Mouse (Mus musculus): ENCODE data around the gene Ap2a2. TPM values are rescaled to one million over a fixed set of nuclear protein-coding genes. Genes with fewer than 3 reads are reported as not detected.

Gene Ap2a2
- polyA plus RNA-seq, 1 experiment from 2014 or later = 99.2 TPM

GRCm38 (mm10) chr7:141562421-141562851 lies 463 bp downstream of the Ap2a2 start:
- peak; percentile 53 for ATAC-seq (ENCODE audit: insufficient number of reproducible peaks, insufficient read depth, low FRiP score, low TSS enrichment)
- Histone ChIP-seq H3K4me2 (replicated peaks) (peak overlapping the region; percentile 65), H3K4me3 (peak overlapping the region; percentile 93), H3K27me3 (no peaks in the 10 kb centered on the region), H3K9ac (peak overlapping the region; percentile 97), H3K27ac (peak overlapping the region; percentile 90), H3K9me3 (no peaks in the 10 kb centered on the region), H3K36me3 (no peaks in the 10 kb centered on the region), H3K4me1 (peaks cover 30% of the 10 kb centered on the region)
- WGBS = under 1% methylated on average over 33 of the region's 33 CpGs

- H3K36me3 ChIP-seq = no peaks in the 10 kb centered on the region
- H3K9me3 ChIP-seq = no peaks in the 10 kb centered on the region
- H3K4me3 ChIP-seq = peak overlapping the region; percentile 93
- peaks cover 30% of the 10 kb centered on the region for H3K4me1 ChIP-seq
- ATAC-seq (ENCODE audit: insufficient number of reproducible peaks, insufficient read depth, low FRiP score, low TSS enrichment) = no peak; the same call in 1 of the 2 replicates
- H3K4me2 ChIP-seq (replicated peaks) = peak overlapping the region; percentile 65
- H3K27me3 ChIP-seq = no peaks in the 10 kb centered on the region
- H3K27ac ChIP-seq = peak overlapping the region; percentile 90; the same call in 1 of the 2 replicates
- H3K9ac ChIP-seq = peak overlapping the region; percentile 97
- WGBS = 2% methylated on average over 21 of the region's 21 CpGs
Observed at GRCm38 (mm10) chr7:141562852-141563427, 967 bp downstream of the Ap2a2 start.

GRCm38 (mm10) chr7:141564561-141564960 lies 2.6 kb downstream of the Ap2a2 start:
- Histone ChIP-seq H3K27me3 (no peaks in the 10 kb centered on the region), H3K4me3 (no peak overlapping the region), H3K4me2 (replicated peaks) (peak overlapping the region; percentile 27), H3K27ac (peak overlapping the region; percentile 64; the same call in 1 of the 2 replicates), H3K36me3 (no peaks in the 10 kb centered on the region), H3K9me3 (no peaks in the 10 kb centered on the region), H3K4me1 (peaks cover 35% of the 10 kb centered on the region), H3K9ac (peak overlapping the region; percentile 25; the same call in 1 of the 2 replicates)
- ATAC-seq (ENCODE audit: insufficient number of reproducible peaks, insufficient read depth, low FRiP score, low TSS enrichment) = no peak
- WGBS = 36% methylated on average over 7 of the region's 7 CpGs

- Histone ChIP-seq H3K4me3 (no peak overlapping the region), H3K27ac (no peak overlapping the region), H3K36me3 (no peaks in the 10 kb centered on the region), H3K4me2 (replicated peaks) (no peak overlapping the region), H3K9ac (no peak overlapping the region), H3K9me3 (no peaks in the 10 kb centered on the region), H3K4me1 (peaks cover 35% of the 10 kb centered on the region), H3K27me3 (no peaks in the 10 kb centered on the region)
- 78% methylated on average over 7 of the region's 7 CpGs for WGBS
- ATAC-seq (ENCODE audit: insufficient number of reproducible peaks, insufficient read depth, low FRiP score, low TSS enrichment) = no peak
Observed at GRCm38 (mm10) chr7:141566587-141566986, 4.6 kb downstream of the Ap2a2 start.

GRCm38 (mm10) chr7:141569283-141569803 lies 7.4 kb downstream of the Ap2a2 start:
- Histone ChIP-seq H3K9me3 (no peaks in the 10 kb centered on the region), H3K4me3 (no peak overlapping the region), H3K36me3 (0 out of 2 replicates have a peak, but pooled peaks cover 3% of the 10 kb centered on the region), H3K27ac (no peak overlapping the region), H3K27me3 (no peaks in the 10 kb centered on the region), H3K4me2 (replicated peaks) (no peak overlapping the region), H3K9ac (no peak overlapping the region), H3K4me1 (peaks cover 22% of the 10 kb centered on the region)
- 78% methylated on average over 9 of the region's 9 CpGs for WGBS
- ATAC-seq (ENCODE audit: insufficient number of reproducible peaks, insufficient read depth, low FRiP score, low TSS enrichment) = no peak

GRCm38 (mm10) chr7:141569916-141570315 lies 7.9 kb downstream of the Ap2a2 start:
- Histone ChIP-seq H3K27me3 (no peaks in the 10 kb centered on the region), H3K4me2 (replicated peaks) (no peak overlapping the region), H3K9me3 (no peaks in the 10 kb centered on the region), H3K4me1 (peaks cover 16% of the 10 kb centered on the region), H3K36me3 (0 out of 2 replicates have a peak, but pooled peaks cover 3% of the 10 kb centered on the region), H3K4me3 (no peak overlapping the region), H3K9ac (no peak overlapping the region), H3K27ac (no peak overlapping the region)
- ATAC-seq (ENCODE audit: insufficient number of reproducible peaks, insufficient read depth, low FRiP score, low TSS enrichment) = no peak
- 89% methylated on average over 3 of the region's 3 CpGs for WGBS

- Histone ChIP-seq H3K4me3 (no peak overlapping the region), H3K9me3 (no peaks in the 10 kb centered on the region), H3K9ac (no peak overlapping the region), H3K27me3 (no peaks in the 10 kb centered on the region), H3K36me3 (0 out of 2 replicates have a peak, but pooled peaks cover 3% of the 10 kb centered on the region), H3K27ac (no peak overlapping the region), H3K4me2 (replicated peaks) (no peak overlapping the region), H3K4me1 (peaks cover 13% of the 10 kb centered on the region; the same call in 1 of the 2 replicates)
- WGBS = 75% methylated on average over 4 of the region's 4 CpGs
- ATAC-seq (ENCODE audit: insufficient number of reproducible peaks, insufficient read depth, low FRiP score, low TSS enrichment) = no peak
Observed at GRCm38 (mm10) chr7:141570625-141571295, 8.8 kb downstream of the Ap2a2 start.

GRCm38 (mm10) chr7:141574041-141574440 lies 12.1 kb downstream of the Ap2a2 start:
- WGBS = 79% methylated on average over 3 of the region's 3 CpGs
- Histone ChIP-seq H3K27me3 (no peaks in the 10 kb centered on the region), H3K36me3 (0 out of 2 replicates have a peak, but pooled peaks cover 3% of the 10 kb centered on the region), H3K9me3 (no peaks in the 10 kb centered on the region), H3K4me2 (replicated peaks) (no peak overlapping the region), H3K9ac (no peak overlapping the region), H3K4me3 (no peak overlapping the region), H3K27ac (no peak overlapping the region), H3K4me1 (no peaks in the 10 kb centered on the region)
- ATAC-seq (ENCODE audit: insufficient number of reproducible peaks, insufficient read depth, low FRiP score, low TSS enrichment) = no peak

- 68% methylated on average over 3 of the region's 3 CpGs for WGBS
- H3K4me2 ChIP-seq (replicated peaks) = no peak overlapping the region
- no peaks in the 10 kb centered on the region for H3K4me1 ChIP-seq
- H3K4me3 ChIP-seq = no peak overlapping the region
- no peaks in the 10 kb centered on the region for H3K9me3 ChIP-seq
- no peak overlapping the region for H3K9ac ChIP-seq
- no peak for ATAC-seq (ENCODE audit: insufficient number of reproducible peaks, insufficient read depth, low FRiP score, low TSS enrichment)
- no peak overlapping the region for H3K27ac ChIP-seq
- H3K36me3 ChIP-seq = 0 out of 2 replicates have a peak, but pooled peaks cover 3% of the 10 kb centered on the region
- H3K27me3 ChIP-seq = no peaks in the 10 kb centered on the region
Observed at GRCm38 (mm10) chr7:141575481-141575880, 13.5 kb downstream of the Ap2a2 start.

- Histone ChIP-seq H3K36me3 (0 out of 2 replicates have a peak, but pooled peaks cover 3% of the 10 kb centered on the region), H3K4me1 (no peaks in the 10 kb centered on the region), H3K9me3 (no peaks in the 10 kb centered on the region), H3K4me2 (replicated peaks) (no peak overlapping the region), H3K27me3 (no peaks in the 10 kb centered on the region), H3K27ac (no peak overlapping the region), H3K9ac (no peak overlapping the region), H3K4me3 (no peak overlapping the region)
- no peak for ATAC-seq (ENCODE audit: insufficient number of reproducible peaks, insufficient read depth, low FRiP score, low TSS enrichment)
- WGBS = 84% methylated on average over 3 of the region's 3 CpGs
Observed at GRCm38 (mm10) chr7:141577801-141578200, 15.8 kb downstream of the Ap2a2 start.

GRCm38 (mm10) chr7:141578511-141578910 lies 16.5 kb downstream of the Ap2a2 start:
- no peaks in the 10 kb centered on the region for H3K27me3 ChIP-seq
- H3K4me1 ChIP-seq = no peaks in the 10 kb centered on the region
- no peak for ATAC-seq (ENCODE audit: insufficient number of reproducible peaks, insufficient read depth, low FRiP score, low TSS enrichment)
- H3K27ac ChIP-seq = no peak overlapping the region
- 0 out of 2 replicates have a peak, but pooled peaks cover 3% of the 10 kb centered on the region for H3K36me3 ChIP-seq
- H3K4me3 ChIP-seq = no peak overlapping the region
- H3K4me2 ChIP-seq (replicated peaks) = no peak overlapping the region
- H3K9ac ChIP-seq = no peak overlapping the region
- WGBS = 84% methylated on average over 1 of the region's 1 CpGs
- no peaks in the 10 kb centered on the region for H3K9me3 ChIP-seq

GRCm38 (mm10) chr7:141578943-141579342 lies 17.0 kb downstream of the Ap2a2 start:
- H3K36me3 ChIP-seq = 0 out of 2 replicates have a peak, but pooled peaks cover 1% of the 10 kb centered on the region
- WGBS = 87% methylated on average over 2 of the region's 2 CpGs
- no peaks in the 10 kb centered on the region for H3K9me3 ChIP-seq
- H3K27ac ChIP-seq = no peak overlapping the region
- no peak for ATAC-seq (ENCODE audit: insufficient number of reproducible peaks, insufficient read depth, low FRiP score, low TSS enrichment)
- H3K9ac ChIP-seq = no peak overlapping the region
- H3K4me2 ChIP-seq (replicated peaks) = no peak overlapping the region
- no peaks in the 10 kb centered on the region for H3K4me1 ChIP-seq
- H3K4me3 ChIP-seq = no peak overlapping the region
- no peaks in the 10 kb centered on the region for H3K27me3 ChIP-seq
